Mouse (Mus musculus) liver, embryonic 14.5 days (tissue): ENCODE measurements around the gene Stmn1.

Experiments
- CTCF ChIP-seq: IDR thresholded peaks from 2 replicates; pipeline ENCODE4 v1.5.1; 2016; ENCODE audit warnings: antibody characterized with exemption, low read depth, control low read depth
- EP300 ChIP-seq: IDR thresholded peaks from 2 replicates; pipeline ENCODE4 v1.6.1; 2016; ENCODE audit warnings: antibody characterized with exemption, low read depth

DNA sequence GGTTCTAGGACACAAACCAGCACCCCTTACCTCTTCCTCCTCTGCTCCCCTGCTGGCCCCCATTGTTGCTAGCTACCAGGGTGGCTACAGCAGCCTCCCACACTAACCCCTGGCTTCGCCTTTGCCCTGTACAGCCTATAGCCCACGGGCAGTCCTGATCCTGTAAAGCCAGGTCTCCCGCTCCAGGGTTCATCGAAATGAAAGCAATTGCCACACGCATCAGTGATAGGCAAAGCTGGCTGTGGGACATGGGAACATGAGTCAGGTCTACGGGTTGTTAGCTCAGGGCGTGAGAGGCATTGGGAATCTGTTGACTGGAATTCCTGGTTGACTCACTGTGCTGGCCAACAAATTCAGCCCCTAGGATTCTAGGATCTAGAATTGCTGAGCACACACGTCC lies 14.3 kb downstream of the Stmn1 start:
- TF ChIP-seq CTCF (no peak), EP300 (no peak)
